Mouse (Mus musculus): ENCODE results near the gene 9830107B12Rik.
A peak's percentile ranks its signal among the peaks of the same experiment; 100 is the strongest.
"Not testable (repeated sequence)": the region's sequence is repeated elsewhere in the genome, so short reads cannot be mapped to it uniquely, and the experiment has no call there.

Gene 9830107B12Rik

GRCm38 (mm10) chr17:48146120-48146519, at the start of gene 9830107B12Rik:
TSS of gene 9830107B12Rik (minus strand) at chr17:48146268.
- no peak for DNase-seq (ENCODE audit: low spot score)

GRCm38 (mm10) chr17:48192366-48192765, 46.3 kb upstream of the 9830107B12Rik start:
- DNase-seq (ENCODE audit: low spot score): no peak

GRCm38 (mm10) chr17:48185252-48185651, 39.2 kb upstream of the 9830107B12Rik start:
- DNase-seq (ENCODE audit: low spot score): no peak

GRCm38 (mm10) chr17:48167103-48167502, 21.0 kb upstream of the 9830107B12Rik start, which contains the start of gene A530064D06Rik:
TSS of gene A530064D06Rik (minus strand) at chr17:48167275.
- DNase-seq (ENCODE audit: low spot score): not testable (repeated sequence)

GRCm38 (mm10) chr17:48157382-48158076, 11.5 kb upstream of the 9830107B12Rik start:
- DNase-seq (ENCODE audit: low spot score): no peak

GRCm38 (mm10) chr17:48132810-48133209, 13.3 kb downstream of the 9830107B12Rik start:
- no peak for DNase-seq (ENCODE audit: low spot score)

- no peak for DNase-seq (ENCODE audit: low spot score)
These were observed 25.6 kb downstream of the 9830107B12Rik start for GRCm38 (mm10) chr17:48120456-48120855.

- peak; percentile 49 for DNase-seq (ENCODE audit: low spot score)
These were observed 26.4 kb downstream of the 9830107B12Rik start for GRCm38 (mm10) chr17:48119656-48120055.

GRCm38 (mm10) chr17:48118570-48118969, 27.5 kb downstream of the 9830107B12Rik start:
- DNase-seq (ENCODE audit: low spot score): no peak

- DNase-seq (ENCODE audit: low spot score): peak; percentile 41
These were observed 35.4 kb downstream of the 9830107B12Rik start for GRCm38 (mm10) chr17:48110547-48111287.

- DNase-seq (ENCODE audit: low spot score): no peak
These were observed 37.5 kb downstream of the 9830107B12Rik start for GRCm38 (mm10) chr17:48108520-48108919.

GRCm38 (mm10) chr17:48107862-48108261, 38.2 kb downstream of the 9830107B12Rik start:
- DNase-seq (ENCODE audit: low spot score): no peak

- no peak for DNase-seq (ENCODE audit: low spot score)
These were observed 38.7 kb downstream of the 9830107B12Rik start for GRCm38 (mm10) chr17:48107333-48107732.

- DNase-seq (ENCODE audit: low spot score): peak; percentile 85
These were observed 45.3 kb downstream of the 9830107B12Rik start for GRCm38 (mm10) chr17:48100441-48101417.

- DNase-seq (ENCODE audit: low spot score): no peak
These were observed 46.8 kb downstream of the 9830107B12Rik start for GRCm38 (mm10) chr17:48099312-48099711.

- no peak for DNase-seq (ENCODE audit: low spot score)
These were observed 47.6 kb downstream of the 9830107B12Rik start for GRCm38 (mm10) chr17:48098528-48098890.

GRCm38 (mm10) chr17:48097743-48098527, 48.1 kb downstream of the 9830107B12Rik start:
- no peak for DNase-seq (ENCODE audit: low spot score)

GRCm38 (mm10) chr17:48097011-48097742, 48.9 kb downstream of the 9830107B12Rik start:
- DNase-seq (ENCODE audit: low spot score): peak; percentile 39

GRCm38 (mm10) chr17:48096321-48096720, 49.7 kb downstream of the 9830107B12Rik start:
- DNase-seq (ENCODE audit: low spot score): no peak

- no peak for DNase-seq (ENCODE audit: low spot score)
These were observed 50.3 kb downstream of the 9830107B12Rik start for GRCm38 (mm10) chr17:48095718-48096121.
